Mouse (Mus musculus): Measurements from ENCODE around the gene Zcchc7. TPM values are rescaled to one million over a fixed set of nuclear protein-coding genes. Genes with fewer than 3 reads are reported as not detected.

Gene Zcchc7
- polyA plus RNA-seq, 1 experiment from 2014 or later = 24.3 TPM

- Histone ChIP-seq H3K36me3 (ENCODE audit: control insufficient read depth, insufficient read depth, low read length) (no peaks in the 10 kb centered on the region), H3K27me3 (ENCODE audit: control insufficient read depth, insufficient read depth, low read length) (no peaks in the 10 kb centered on the region), H3K9me3 (ENCODE audit: control insufficient read depth, low read length) (no peaks in the 10 kb centered on the region), H3K27ac (ENCODE audit: low read depth, low read length) (no peak overlapping the region), H3K4me3 (ENCODE audit: low read depth, low read length) (no peak overlapping the region), H3K4me1 (replicated peaks; ENCODE audit: control insufficient read depth, insufficient read depth, low read length) (no peaks in the 10 kb centered on the region), H3K9ac (ENCODE audit: low read length) (no peak overlapping the region), H3K4me2 (ENCODE audit: low read depth, low read length, severe bottlenecking) (no peak overlapping the region)
- ATAC-seq (replicated peaks; ENCODE audit: low FRiP score) = no peak
- 86% methylated on average over 1 of the region's 1 CpGs for WGBS
- DNase-seq (ENCODE audit: low spot score) = no peak
These were observed 192.6 kb downstream of the Zcchc7 start for GRCm38 (mm10) chr4:44948314-44948713.

GRCm38 (mm10) chr4:44953041-44953440 is 197.4 kb downstream of the Zcchc7 start:
- DNase-seq (ENCODE audit: low spot score) (no peak), ATAC-seq (replicated peaks; ENCODE audit: low FRiP score) (no peak)
- H3K27ac ChIP-seq (ENCODE audit: low read depth, low read length) = no peak overlapping the region
- H3K27me3 ChIP-seq (ENCODE audit: control insufficient read depth, insufficient read depth, low read length) = no peaks in the 10 kb centered on the region
- no peaks in the 10 kb centered on the region for H3K9me3 ChIP-seq (ENCODE audit: control insufficient read depth, low read length)
- no peak overlapping the region for H3K9ac ChIP-seq (ENCODE audit: low read length)
- H3K4me1 ChIP-seq (replicated peaks; ENCODE audit: control insufficient read depth, insufficient read depth, low read length) = no peaks in the 10 kb centered on the region
- H3K4me3 ChIP-seq (ENCODE audit: low read depth, low read length) = no peak overlapping the region
- H3K36me3 ChIP-seq (ENCODE audit: control insufficient read depth, insufficient read depth, low read length) = no peaks in the 10 kb centered on the region
- 84% methylated on average over 9 of the region's 9 CpGs for WGBS
- H3K4me2 ChIP-seq (ENCODE audit: low read depth, low read length, severe bottlenecking) = no peak overlapping the region

DNA sequence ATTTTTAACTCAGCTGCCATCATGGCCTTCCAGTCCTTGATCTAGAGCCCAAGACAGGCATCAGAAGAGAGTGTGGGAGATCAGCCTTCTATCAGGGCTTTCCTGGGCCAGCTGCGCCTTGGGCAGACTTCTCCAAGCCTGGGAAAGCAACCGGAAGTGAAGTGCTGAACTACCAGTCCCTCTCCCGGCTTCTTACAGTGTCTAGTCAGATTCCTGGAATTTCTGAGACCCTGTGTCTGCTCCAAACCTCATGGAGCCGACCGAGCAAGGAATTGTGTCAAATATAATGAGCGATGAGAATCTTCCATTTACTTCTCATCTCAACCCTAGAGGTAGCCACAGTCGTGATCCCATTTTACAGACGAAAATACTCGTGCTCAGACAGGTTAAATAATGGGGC is 203.1 kb downstream of the Zcchc7 start:
- ATAC-seq (replicated peaks; ENCODE audit: low FRiP score) = no peak
- 86% methylated on average over 9 of the region's 9 CpGs for WGBS
- H3K4me3 ChIP-seq (ENCODE audit: low read depth, low read length) = no peak overlapping the region

GRCm38 (mm10) chr4:44959220-44959619 is 203.5 kb downstream of the Zcchc7 start:
- Histone ChIP-seq H3K36me3 (ENCODE audit: control insufficient read depth, insufficient read depth, low read length) (no peaks in the 10 kb centered on the region), H3K4me1 (replicated peaks; ENCODE audit: control insufficient read depth, insufficient read depth, low read length) (no peaks in the 10 kb centered on the region), H3K27me3 (ENCODE audit: control insufficient read depth, insufficient read depth, low read length) (no peaks in the 10 kb centered on the region), H3K9me3 (ENCODE audit: control insufficient read depth, low read length) (no peaks in the 10 kb centered on the region), H3K4me2 (ENCODE audit: low read depth, low read length, severe bottlenecking) (no peak overlapping the region), H3K9ac (ENCODE audit: low read length) (no peak overlapping the region), H3K4me3 (ENCODE audit: low read depth, low read length) (no peak overlapping the region), H3K27ac (ENCODE audit: low read depth, low read length) (no peak overlapping the region)
- ATAC-seq (replicated peaks; ENCODE audit: low FRiP score) = no peak
- 92% methylated on average over 13 of the region's 13 CpGs for WGBS
- no peak for DNase-seq (ENCODE audit: low spot score)

More for the DNA sequence above, 203.1 kb downstream of the Zcchc7 start:
- Histone ChIP-seq H3K9ac (ENCODE audit: low read length) (no peak overlapping the region), H3K4me2 (ENCODE audit: low read depth, low read length, severe bottlenecking) (no peak overlapping the region), H3K36me3 (ENCODE audit: control insufficient read depth, insufficient read depth, low read length) (no peaks in the 10 kb centered on the region), H3K27ac (ENCODE audit: low read depth, low read length) (no peak overlapping the region), H3K27me3 (ENCODE audit: control insufficient read depth, insufficient read depth, low read length) (no peaks in the 10 kb centered on the region), H3K9me3 (ENCODE audit: control insufficient read depth, low read length) (no peaks in the 10 kb centered on the region), H3K4me1 (replicated peaks; ENCODE audit: control insufficient read depth, insufficient read depth, low read length) (no peaks in the 10 kb centered on the region)
- no peak for DNase-seq (ENCODE audit: low spot score)

DNA sequence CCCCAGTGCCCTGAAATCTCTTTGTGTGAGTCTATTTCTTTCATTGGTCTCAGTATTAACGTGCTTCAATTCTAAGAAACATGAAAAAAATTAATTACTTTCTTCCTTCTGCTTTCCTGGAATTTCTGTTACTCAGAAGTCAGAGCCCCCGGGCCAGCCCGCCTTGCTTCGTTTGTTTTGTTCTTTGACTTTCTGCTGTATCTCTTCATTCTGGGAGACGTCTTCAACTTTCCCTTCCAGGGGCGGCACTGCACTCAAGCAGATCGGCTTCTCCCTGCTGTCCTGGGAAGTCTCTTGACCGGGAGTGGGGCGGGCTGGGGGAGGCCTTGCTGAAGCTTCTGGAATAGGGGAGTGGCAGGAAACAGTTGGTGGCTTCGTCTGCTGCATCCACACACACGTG is 207.5 kb downstream of the Zcchc7 start:
- H3K9ac ChIP-seq (ENCODE audit: low read length) = no peak overlapping the region
- 77% methylated on average over 11 of the region's 11 CpGs for WGBS
- no peaks in the 10 kb centered on the region for H3K36me3 ChIP-seq (ENCODE audit: control insufficient read depth, insufficient read depth, low read length)
- H3K4me1 ChIP-seq (replicated peaks; ENCODE audit: control insufficient read depth, insufficient read depth, low read length) = no peaks in the 10 kb centered on the region
- H3K9me3 ChIP-seq (ENCODE audit: control insufficient read depth, low read length) = no peaks in the 10 kb centered on the region
- ATAC-seq (replicated peaks; ENCODE audit: low FRiP score) = no peak
- no peak overlapping the region for H3K4me3 ChIP-seq (ENCODE audit: low read depth, low read length)
- no peaks in the 10 kb centered on the region for H3K27me3 ChIP-seq (ENCODE audit: control insufficient read depth, insufficient read depth, low read length)
- H3K27ac ChIP-seq (ENCODE audit: low read depth, low read length) = no peak overlapping the region
- no peak for DNase-seq (ENCODE audit: low spot score)
- no peak overlapping the region for H3K4me2 ChIP-seq (ENCODE audit: low read depth, low read length, severe bottlenecking)

DNA sequence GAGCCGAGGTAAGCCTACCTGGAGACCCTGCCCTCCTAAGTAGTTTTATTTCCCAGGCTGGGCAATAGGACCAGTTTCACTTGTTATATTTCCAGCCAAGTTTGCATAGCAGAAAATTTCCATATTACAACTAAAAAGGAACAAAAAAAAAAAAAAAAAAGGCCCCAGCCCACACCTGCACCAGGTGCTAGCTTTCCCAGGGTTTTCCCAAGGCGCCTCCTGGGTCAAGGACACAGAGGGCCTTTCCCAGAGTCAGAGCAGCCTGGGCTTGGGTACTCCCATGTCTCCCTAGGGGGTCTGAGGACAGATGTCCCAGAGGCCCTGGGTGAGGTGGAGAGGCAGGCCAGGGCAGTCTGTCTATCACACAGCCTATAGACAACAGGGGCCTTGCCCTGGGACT is 209.5 kb downstream of the Zcchc7 start:
- no peaks in the 10 kb centered on the region for H3K27me3 ChIP-seq (ENCODE audit: control insufficient read depth, insufficient read depth, low read length)
- H3K36me3 ChIP-seq (ENCODE audit: control insufficient read depth, insufficient read depth, low read length) = no peaks in the 10 kb centered on the region
- no peak overlapping the region for H3K9ac ChIP-seq (ENCODE audit: low read length)
- H3K4me3 ChIP-seq (ENCODE audit: low read depth, low read length) = no peak overlapping the region
- DNase-seq (ENCODE audit: low spot score) = no peak
- H3K9me3 ChIP-seq (ENCODE audit: control insufficient read depth, low read length) = no peaks in the 10 kb centered on the region
- WGBS = 88% methylated on average over 2 of the region's 2 CpGs
- no peak overlapping the region for H3K27ac ChIP-seq (ENCODE audit: low read depth, low read length)
- H3K4me1 ChIP-seq (replicated peaks; ENCODE audit: control insufficient read depth, insufficient read depth, low read length) = no peaks in the 10 kb centered on the region
- no peak overlapping the region for H3K4me2 ChIP-seq (ENCODE audit: low read depth, low read length, severe bottlenecking)
- no peak for ATAC-seq (replicated peaks; ENCODE audit: low FRiP score)

DNA sequence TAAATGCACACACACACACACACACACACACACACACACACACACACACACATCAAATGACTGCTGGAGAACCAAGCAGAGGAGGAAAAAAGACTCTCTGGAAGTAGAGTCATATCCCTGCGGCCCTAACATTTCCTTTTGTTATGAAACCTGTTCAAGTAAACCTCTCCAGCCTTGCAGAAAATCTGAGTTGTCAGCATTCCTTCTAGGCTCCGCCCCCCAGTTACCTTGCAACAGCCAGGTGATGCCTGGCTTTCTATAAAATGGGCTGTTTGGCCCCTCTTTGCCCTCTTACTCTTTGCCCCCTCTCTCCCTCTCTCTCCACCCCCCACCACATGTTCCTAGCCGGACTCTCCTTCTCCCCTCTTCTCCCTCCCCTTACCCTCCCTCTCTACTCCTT is 210.1 kb downstream of the Zcchc7 start:
- ATAC-seq (replicated peaks; ENCODE audit: low FRiP score) = no peak
- Histone ChIP-seq H3K9ac (ENCODE audit: low read length) (no peak overlapping the region), H3K4me1 (replicated peaks; ENCODE audit: control insufficient read depth, insufficient read depth, low read length) (no peaks in the 10 kb centered on the region), H3K4me3 (ENCODE audit: low read depth, low read length) (no peak overlapping the region), H3K9me3 (ENCODE audit: control insufficient read depth, low read length) (no peaks in the 10 kb centered on the region), H3K4me2 (ENCODE audit: low read depth, low read length, severe bottlenecking) (no peak overlapping the region), H3K27me3 (ENCODE audit: control insufficient read depth, insufficient read depth, low read length) (no peaks in the 10 kb centered on the region), H3K36me3 (ENCODE audit: control insufficient read depth, insufficient read depth, low read length) (no peaks in the 10 kb centered on the region), H3K27ac (ENCODE audit: low read depth, low read length) (no peak overlapping the region)
- WGBS = 91% methylated on average over 3 of the region's 3 CpGs
- DNase-seq (ENCODE audit: low spot score) = no peak

GRCm38 (mm10) chr4:44967402-44967801 is 211.7 kb downstream of the Zcchc7 start:
- 90% methylated on average over 8 of the region's 8 CpGs for WGBS
- Histone ChIP-seq H3K27ac (ENCODE audit: low read depth, low read length) (no peak overlapping the region), H3K4me1 (replicated peaks; ENCODE audit: control insufficient read depth, insufficient read depth, low read length) (no peaks in the 10 kb centered on the region), H3K9ac (ENCODE audit: low read length) (no peak overlapping the region), H3K9me3 (ENCODE audit: control insufficient read depth, low read length) (no peaks in the 10 kb centered on the region), H3K4me2 (ENCODE audit: low read depth, low read length, severe bottlenecking) (no peak overlapping the region), H3K36me3 (ENCODE audit: control insufficient read depth, insufficient read depth, low read length) (no peaks in the 10 kb centered on the region), H3K4me3 (ENCODE audit: low read depth, low read length) (no peak overlapping the region), H3K27me3 (ENCODE audit: control insufficient read depth, insufficient read depth, low read length) (no peaks in the 10 kb centered on the region)
- ATAC-seq (replicated peaks; ENCODE audit: low FRiP score) (no peak), DNase-seq (ENCODE audit: low spot score) (no peak)

GRCm38 (mm10) chr4:44970056-44970455 is 214.4 kb downstream of the Zcchc7 start:
- Histone ChIP-seq H3K9ac (ENCODE audit: low read length) (no peak overlapping the region), H3K36me3 (ENCODE audit: control insufficient read depth, insufficient read depth, low read length) (no peaks in the 10 kb centered on the region), H3K9me3 (ENCODE audit: control insufficient read depth, low read length) (no peaks in the 10 kb centered on the region), H3K27me3 (ENCODE audit: control insufficient read depth, insufficient read depth, low read length) (no peaks in the 10 kb centered on the region), H3K4me1 (replicated peaks; ENCODE audit: control insufficient read depth, insufficient read depth, low read length) (no peaks in the 10 kb centered on the region), H3K4me2 (ENCODE audit: low read depth, low read length, severe bottlenecking) (no peak overlapping the region), H3K27ac (ENCODE audit: low read depth, low read length) (no peak overlapping the region), H3K4me3 (ENCODE audit: low read depth, low read length) (no peak overlapping the region)
- no peak for DNase-seq (ENCODE audit: low spot score)
- no peak for ATAC-seq (replicated peaks; ENCODE audit: low FRiP score)
- WGBS = 87% methylated on average over 7 of the region's 7 CpGs
